Mouse (Mus musculus) myocyte (in vitro differentiated cells): ENCODE measurements at regions not wholly inside any gene's neighbourhood (a gene's known extent, or its start where the extent isn't known, plus 50 kb on each side); places are given as distances from the start of the nearest gene placed in this dataset.

Experiments used
- E2F4 ChIP-seq: IDR thresholded peaks from one replicate; pipeline ENCODE4 v1.6.1; 2011; ENCODE audit warnings: mild to moderate bottlenecking, control low read depth, moderate library complexity; ENCODE audit not compliant: insufficient read depth
- MAX ChIP-seq: IDR thresholded peaks from one replicate; pipeline ENCODE4 v1.6.1; 2011; ENCODE audit warnings: low read depth, mild to moderate bottlenecking, control low read depth
- MYOD1 ChIP-seq, 3 experiments: IDR thresholded peaks; one replicate each; pipeline ENCODE4 v1.6.1; 2011; ENCODE audit warnings: control low read depth in 2 of 3, low read depth in 2 of 3, mild to moderate bottlenecking in 2 of 3, moderate library complexity in 1 of 3; ENCODE audit not compliant: insufficient read length in 2 of 3, control insufficient read depth in 1 of 3
- MYOG ChIP-seq, 3 experiments: IDR thresholded peaks; one replicate each; pipeline ENCODE4 v1.6.1; 2011; ENCODE audit warnings: control low read depth in 2 of 3, low read depth in 2 of 3, mild to moderate bottlenecking in 2 of 3; ENCODE audit not compliant: insufficient read length in 2 of 3, control insufficient read depth in 1 of 3, insufficient read depth in 1 of 3
- POLR2A ChIP-seq: IDR thresholded peaks from one replicate; pipeline ENCODE4 v1.6.1; 2011; ENCODE audit warnings: low read depth, mild to moderate bottlenecking, control low read depth, moderate library complexity; ENCODE audit not compliant: insufficient read length
- POLR2AphosphoS2 ChIP-seq: IDR thresholded peaks from one replicate; pipeline ENCODE4 v1.6.1; 2011; ENCODE audit warnings: low read depth, control low read depth; ENCODE audit not compliant: insufficient read length
- REST ChIP-seq: IDR thresholded peaks from one replicate; pipeline ENCODE4 v1.6.1; 2011; ENCODE audit warnings: mild to moderate bottlenecking, control low read depth, moderate library complexity; ENCODE audit not compliant: insufficient read depth, insufficient read length
- SRF ChIP-seq: IDR thresholded peaks from one replicate; pipeline ENCODE4 v1.6.1; 2011; ENCODE audit warnings: low read depth; ENCODE audit not compliant: control insufficient read depth, insufficient read length
- TCF12 ChIP-seq: IDR thresholded peaks from one replicate; pipeline ENCODE4 v1.6.1; 2011; ENCODE audit warnings: mild to moderate bottlenecking, control low read depth; ENCODE audit not compliant: poor library complexity, insufficient read depth, severe bottlenecking
- USF1 ChIP-seq: IDR thresholded peaks from one replicate; pipeline ENCODE4 v1.6.1; 2011; ENCODE audit warnings: low read depth, mild to moderate bottlenecking, control low read depth, moderate library complexity

DNA sequence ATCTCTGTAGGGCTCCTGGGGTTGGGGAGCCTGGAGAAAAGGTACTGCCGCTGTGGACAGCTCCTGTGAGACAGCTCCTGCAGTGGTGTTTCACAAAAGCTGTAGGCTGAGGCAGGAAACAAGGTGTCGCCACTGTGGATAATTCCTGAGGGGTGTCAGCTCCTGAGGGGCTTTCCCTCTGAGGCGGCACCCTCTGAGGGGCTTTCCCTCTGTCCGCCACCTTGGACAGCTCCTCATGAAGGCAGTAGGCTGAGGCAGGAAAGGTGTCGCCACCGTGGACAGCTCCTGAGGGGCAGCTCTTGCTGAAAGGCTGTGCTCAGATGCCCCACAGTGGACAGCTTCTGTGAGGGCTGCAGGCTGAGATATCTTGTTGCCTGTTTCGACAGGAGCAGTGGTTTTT is 127.1 kb downstream of the Cyld start:
- TF ChIP-seq SRF (no peak), POLR2A (no peak), MYOG (IDR thresholded peaks at IDR 0.05; ENCODE audit: control insufficient read depth in 1 of 3, insufficient read depth in 1 of 3, insufficient read length in 2 of 3, low read depth in 2 of 3) (no peak), REST (peak; percentile 91), POLR2AphosphoS2 (no peak), E2F4 (no peak), MAX (no peak), USF1 (no peak), TCF12 (no peak), MYOD1 (IDR thresholded peaks at IDR 0.05; ENCODE audit: control insufficient read depth in 1 of 3, insufficient read length in 2 of 3, low read depth in 2 of 3) (no peak)
